ENCODE assay signal across 10 mouse cellular contexts in genomic region chr16:89827496-89828125, GRCm38 (mm10).
DNase-seq lines count a peak whose midpoint lies in the region; ATAC-seq and TF ChIP-seq lines count a peak whose summit lies in the region.
"Had no signal": no experiment of that assay in that cellular context is flagged by ENCODE, and none has a peak within 500 bp of the region (broad histone marks: within the 10 kb centered on the region; RNA-seq: fewer than 3 reads in every experiment).

No protein-coding gene starts in this region.

- 63% methylated on average over 17 of the region's 17 CpGs for WGBS in forebrain, postnatal 0 days
- 65% methylated on average over 17 of the region's 17 CpGs for WGBS in forebrain, embryonic 15.5 days
- WGBS in midbrain, embryonic 12.5 days = 74% methylated on average over 17 of the region's 17 CpGs
- WGBS in midbrain, postnatal 0 days = 67% methylated on average over 17 of the region's 17 CpGs
- 56% methylated on average over 17 of the region's 17 CpGs for WGBS in intestine, embryonic 16.5 days

- peak; percentile 81 for ATAC-seq in forebrain, postnatal 0 days
- ATAC-seq in forebrain, embryonic 15.5 days (replicated peaks) = no peak; the same call in 1 of the 2 replicates
- peak; percentile 32 for ATAC-seq in midbrain, embryonic 12.5 days (ENCODE audit: low FRiP score, low read depth)
- ATAC-seq in midbrain, postnatal 0 days (ENCODE audit: low FRiP score) = no peak
- ATAC-seq in intestine, embryonic 16.5 days = no peak

- H3K9me3 ChIP-seq in forebrain, postnatal 0 days (ENCODE audit: low read length) = no peaks in the 10 kb centered on the region
- no peaks in the 10 kb centered on the region for H3K9me3 ChIP-seq in forebrain, embryonic 15.5 days
- H3K9me3 ChIP-seq in midbrain, embryonic 12.5 days = no peaks in the 10 kb centered on the region
- no peaks in the 10 kb centered on the region for H3K9me3 ChIP-seq in midbrain, postnatal 0 days (ENCODE audit: low read length)
- H3K9me3 ChIP-seq in intestine, embryonic 16.5 days (ENCODE audit: control insufficient read depth, low read length) = no peaks in the 10 kb centered on the region

- no peak overlapping the region for H3K27ac ChIP-seq in forebrain, postnatal 0 days (ENCODE audit: low read depth, low read length)
- no peak overlapping the region for H3K27ac ChIP-seq in forebrain, embryonic 15.5 days (replicated peaks)
- 0 out of 2 replicates have a peak overlapping the region, but pooled peaks have one; percentile 32 for H3K27ac ChIP-seq in midbrain, embryonic 12.5 days (replicated peaks)
- H3K27ac ChIP-seq in midbrain, postnatal 0 days (ENCODE audit: low read depth, low read length) = no peak overlapping the region
- H3K27ac ChIP-seq in intestine, embryonic 16.5 days (ENCODE audit: low read length) = no peak overlapping the region; the same call in 1 of the 2 replicates
- H3K27ac ChIP-seq: kidney, postnatal 0 days had no signal

- H3K27me3 ChIP-seq in forebrain, postnatal 0 days (ENCODE audit: insufficient read depth, low read length) = no peaks in the 10 kb centered on the region
- H3K27me3 ChIP-seq in forebrain, embryonic 15.5 days = no peaks in the 10 kb centered on the region
- H3K27me3 ChIP-seq in midbrain, embryonic 12.5 days = no peaks in the 10 kb centered on the region
- H3K27me3 ChIP-seq in midbrain, postnatal 0 days (ENCODE audit: insufficient read depth, low read length) = no peaks in the 10 kb centered on the region
- no peaks in the 10 kb centered on the region for H3K27me3 ChIP-seq in intestine, embryonic 16.5 days (replicated peaks; ENCODE audit: control insufficient read depth, insufficient read depth, low read length)

- no peak overlapping the region for H3K4me2 ChIP-seq in forebrain, postnatal 0 days (ENCODE audit: low read depth)
- H3K4me2 ChIP-seq in forebrain, embryonic 15.5 days (replicated peaks) = no peak overlapping the region
- no peak overlapping the region for H3K4me2 ChIP-seq in midbrain, embryonic 12.5 days (replicated peaks)
- H3K4me2 ChIP-seq in midbrain, postnatal 0 days (ENCODE audit: low read depth, low read length, poor library complexity, severe bottlenecking) = no peak overlapping the region
- H3K4me2 ChIP-seq in intestine, embryonic 16.5 days (ENCODE audit: low read depth, low read length) = no peak overlapping the region

- peaks cover 3% of the 10 kb centered on the region for H3K36me3 ChIP-seq in forebrain, postnatal 0 days (ENCODE audit: insufficient read depth)
- no peaks in the 10 kb centered on the region for H3K36me3 ChIP-seq in forebrain, embryonic 15.5 days
- H3K36me3 ChIP-seq in midbrain, embryonic 12.5 days = no peaks in the 10 kb centered on the region
- H3K36me3 ChIP-seq in midbrain, postnatal 0 days (ENCODE audit: insufficient read depth, low read length) = 0 out of 2 replicates have a peak, but pooled peaks cover 4% of the 10 kb centered on the region
- no peaks in the 10 kb centered on the region for H3K36me3 ChIP-seq in intestine, embryonic 16.5 days (ENCODE audit: control insufficient read depth, insufficient read depth, low read length)

- DNase-seq in forebrain, postnatal 0 days = peak; percentile 35
- DNase-seq in midbrain, postnatal 0 days (ENCODE audit: low spot score) = no peak
- DNase-seq in thymus, postnatal 36 days = peak; percentile 43 to 61
- no peak for DNase-seq in kidney, postnatal 36 days
- no peak for DNase-seq in layer of hippocampus, adult 11-12 months (ENCODE audit: low spot score)
- DNase-seq: heart, adult 11 months had no signal

- H3K4me3 ChIP-seq in forebrain, postnatal 0 days (ENCODE audit: low read depth, low read length) = no peak overlapping the region
- no peak overlapping the region for H3K4me3 ChIP-seq in forebrain, embryonic 15.5 days
- no peak overlapping the region for H3K4me3 ChIP-seq in midbrain, embryonic 12.5 days
- no peak overlapping the region for H3K4me3 ChIP-seq in midbrain, postnatal 0 days (ENCODE audit: low read depth, low read length)
- no peak overlapping the region for H3K4me3 ChIP-seq in intestine, embryonic 16.5 days (ENCODE audit: low read length)

- no peak for TF ChIP-seq CTCF in forebrain, postnatal 0 days (IDR thresholded peaks at IDR 0.05; ENCODE audit: low read depth)
- TF ChIP-seq CTCF in midbrain, postnatal 0 days (IDR thresholded peaks at IDR 0.05) = no peak

- H3K4me1 ChIP-seq in forebrain, postnatal 0 days (ENCODE audit: insufficient read depth) = no peaks in the 10 kb centered on the region
- peaks cover 5% of the 10 kb centered on the region; the same call in 1 of the 2 replicates for H3K4me1 ChIP-seq in forebrain, embryonic 15.5 days
- H3K4me1 ChIP-seq in midbrain, embryonic 12.5 days = no peaks in the 10 kb centered on the region
- no peaks in the 10 kb centered on the region; the same call in 1 of the 2 replicates for H3K4me1 ChIP-seq in midbrain, postnatal 0 days (ENCODE audit: insufficient read depth, low read length)
- H3K4me1 ChIP-seq in intestine, embryonic 16.5 days (ENCODE audit: control insufficient read depth, insufficient read depth, low read length) = 0 out of 2 replicates have a peak, but pooled peaks cover 2% of the 10 kb centered on the region

- no peak overlapping the region for H3K9ac ChIP-seq in forebrain, postnatal 0 days
- no peak overlapping the region for H3K9ac ChIP-seq in forebrain, embryonic 15.5 days (replicated peaks)
- H3K9ac ChIP-seq in midbrain, embryonic 12.5 days (replicated peaks) = no peak overlapping the region
- H3K9ac ChIP-seq in midbrain, postnatal 0 days (replicated peaks; ENCODE audit: low read length, poor library complexity, severe bottlenecking) = no peak overlapping the region
- H3K9ac ChIP-seq in intestine, embryonic 16.5 days (ENCODE audit: low read depth, low read length) = 0 out of 2 replicates have a peak overlapping the region, but pooled peaks have one; percentile 11

Comparison
In these comparisons a context has a peak if more than half of its experiments do, and no peak if none do; other contexts are left out.
1. ATAC-seq: peak in forebrain, postnatal 0 days (single experiment) and midbrain, embryonic 12.5 days (single experiment); none in forebrain, embryonic 15.5 days (single experiment), midbrain, postnatal 0 days (single experiment) and intestine, embryonic 16.5 days (single experiment).
2. DNase-seq: peak in forebrain, postnatal 0 days (single experiment) and thymus, postnatal 36 days (2 of 2); none in midbrain, postnatal 0 days (single experiment), kidney, postnatal 36 days (0 of 2) and layer of hippocampus, adult 11-12 months (single experiment).